Mouse (Mus musculus): ENCODE measurements at regions not wholly inside any gene's neighbourhood (a gene's known extent, or its start where the extent isn't known, plus 50 kb on each side); places are given as distances from the start of the nearest gene placed in this dataset.

- TF ChIP-seq GATA1 (IDR thresholded peaks at IDR 0.05; ENCODE audit: borderline replicate concordance, low read length) (no peak), FLI1 (IDR thresholded peaks at IDR 0.05; ENCODE audit: low read length) (no peak)
These were observed 329.3 kb downstream of the Foxa2 start for GRCm38 (mm10) chr2:147717484-147717947.
